Mouse (Mus musculus) ES-E14 (cell line): ENCODE results near the gene Atp6v1g3.

Experiments used
- CHD2 ChIP-seq: IDR thresholded peaks from 2 replicates; pipeline ENCODE4 v1.6.1; 2014; ENCODE audit warnings: mild to moderate bottlenecking, low read depth, low read length, inconsistent platforms
- HCFC1 ChIP-seq: IDR thresholded peaks from 2 replicates; pipeline ENCODE4 v1.6.1; 2012; ENCODE audit warnings: low read length, inconsistent platforms, borderline replicate concordance; ENCODE audit not compliant: insufficient read depth
- MAFK ChIP-seq: IDR thresholded peaks from 2 replicates; pipeline ENCODE4 v1.6.1; 2014; ENCODE audit warnings: mild to moderate bottlenecking, low read depth, low read length, inconsistent platforms; ENCODE audit not compliant: insufficient read depth
- ZC3H11A ChIP-seq: IDR thresholded peaks from 2 replicates; pipeline ENCODE4 v1.6.1; 2012; ENCODE audit warnings: low read depth, mild to moderate bottlenecking, inconsistent platforms, low read length, borderline replicate concordance
- ZNF384 ChIP-seq: IDR thresholded peaks from 2 replicates; pipeline ENCODE4 v1.6.1; 2012; ENCODE audit warnings: low read depth, low read length, inconsistent platforms

DNA sequence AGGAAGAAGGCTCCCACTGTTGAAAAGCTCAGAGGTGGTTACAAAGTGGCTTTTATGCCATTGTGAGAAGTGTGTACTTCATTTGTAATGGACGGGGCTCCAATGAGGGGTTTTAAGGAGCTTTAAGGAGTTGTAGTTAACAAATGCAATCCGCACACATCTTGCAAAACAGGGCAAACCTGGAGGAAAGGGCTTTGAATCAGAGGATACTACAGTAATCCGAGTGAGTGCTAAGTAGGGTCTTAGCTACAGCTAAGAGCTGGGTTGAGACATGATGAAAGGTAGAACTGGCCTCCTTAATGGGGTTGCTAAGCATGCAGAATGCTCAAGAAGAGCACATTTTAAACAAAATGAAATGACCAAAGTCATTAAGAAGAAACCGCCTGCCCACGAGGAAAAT lies 20.9 kb downstream of the Atp6v1g3 start:
- no peak for TF ChIP-seq HCFC1
- TF ChIP-seq CHD2: no peak
- no peak for TF ChIP-seq ZNF384
- TF ChIP-seq MAFK: no peak
- no peak for TF ChIP-seq ZC3H11A
